Mouse (Mus musculus): Measurements from ENCODE around the gene Gak. TPM values are rescaled to one million over a fixed set of nuclear protein-coding genes. Genes with fewer than 3 reads are reported as not detected.

Gak gene
- polyA plus RNA-seq, 1 experiment from 2014 or later: 115 TPM

DNA sequence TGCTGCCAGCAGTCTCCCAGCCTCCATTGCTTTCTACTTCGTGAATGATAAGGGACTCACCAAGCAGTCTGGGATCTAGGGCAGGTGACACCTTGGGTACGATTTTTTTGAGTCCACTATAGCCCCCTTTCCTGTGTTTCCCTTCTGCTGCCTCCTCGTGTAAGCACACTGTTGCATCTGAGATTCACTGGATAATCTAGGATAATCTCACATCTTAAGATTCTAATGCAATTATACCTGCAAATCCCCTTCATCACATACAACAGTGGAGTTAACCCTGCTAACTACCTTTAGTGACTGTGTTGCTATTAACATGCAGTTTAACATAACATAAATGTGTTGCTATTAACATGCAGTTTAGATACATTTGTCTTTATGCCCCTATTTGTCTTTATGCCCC lies 35.5 kb upstream of the Gak start:
- Histone ChIP-seq H3K27ac (no peak overlapping the region), H3K36me3 (ENCODE audit: inconsistent target) (no peaks in the 10 kb centered on the region), H3K79me2 (ENCODE audit: inconsistent target) (peaks cover 12% of the 10 kb centered on the region), H3K4me3 (ENCODE audit: inconsistent target) (no peak overlapping the region)
- WGBS (ENCODE audit: missing documents): 76% methylated on average over 3 of the region's 3 CpGs

DNA sequence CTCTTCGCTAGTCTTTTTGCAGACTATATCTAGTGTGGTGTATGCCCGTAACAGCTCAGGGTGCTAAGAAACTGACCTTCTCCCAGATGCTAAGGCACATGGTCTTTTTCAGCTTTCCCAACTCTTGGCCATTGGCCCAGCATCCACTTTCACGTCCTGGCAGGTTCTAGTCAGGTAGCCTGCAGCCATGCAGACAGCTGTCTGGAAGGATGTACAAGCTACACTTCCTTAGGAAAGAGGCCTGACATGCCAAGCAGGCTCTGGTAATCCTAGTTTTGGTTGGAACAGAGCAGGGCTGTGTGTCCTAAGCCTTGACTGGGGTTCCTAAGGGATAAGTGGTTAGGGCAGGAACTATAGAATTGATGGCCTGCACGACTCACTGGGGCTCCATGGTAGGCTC lies 33.2 kb upstream of the Gak start:
- 84% methylated on average over 4 of the region's 4 CpGs for WGBS (ENCODE audit: missing documents)

DNA sequence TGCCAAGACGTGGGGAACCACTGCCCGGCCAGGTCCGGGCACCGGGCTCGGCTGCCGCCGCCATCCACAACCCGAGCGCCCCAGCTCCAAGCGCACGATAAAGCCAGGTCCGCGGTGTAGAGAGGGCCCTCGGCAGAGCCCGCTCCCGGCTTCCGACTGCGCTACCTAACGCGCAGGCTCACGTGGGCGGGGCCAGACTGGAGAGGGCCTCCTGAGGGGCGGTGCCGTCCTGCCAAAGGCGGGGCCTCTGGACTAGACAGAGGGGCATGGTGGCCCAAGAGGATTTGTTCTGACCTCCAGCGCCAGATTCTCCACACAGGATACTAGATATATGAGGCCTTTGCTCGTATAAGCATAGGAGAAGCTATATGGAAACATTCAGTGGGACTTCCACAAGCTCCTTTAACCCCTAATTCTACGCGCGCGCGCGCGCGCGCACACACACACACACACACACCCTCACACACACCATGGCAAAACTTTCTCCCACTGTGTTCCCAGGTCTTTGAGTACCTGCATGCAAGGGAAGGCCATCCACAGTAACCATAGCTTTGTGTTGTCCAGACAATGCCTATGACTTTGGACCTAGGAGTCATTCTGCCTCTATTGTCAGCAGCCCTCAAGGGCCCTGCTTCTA lies 31.2 kb upstream of the Gak start:
- no peak overlapping the region for H3K27ac ChIP-seq
- 16% methylated on average over 36 of the region's 36 CpGs for WGBS (ENCODE audit: missing documents)
- peaks cover 22% of the 10 kb centered on the region; the same call in 1 of the 2 replicates for H3K79me2 ChIP-seq (ENCODE audit: inconsistent target)
- H3K4me3 ChIP-seq (ENCODE audit: inconsistent target): peak overlapping the region; percentile 92
- H3K36me3 ChIP-seq (ENCODE audit: inconsistent target): peaks cover 21% of the 10 kb centered on the region; the same call in 1 of the 2 replicates

More for the DNA sequence above, 33.2 kb upstream of the Gak start:
- H3K79me2 ChIP-seq (ENCODE audit: inconsistent target): peaks cover 22% of the 10 kb centered on the region; the same call in 1 of the 2 replicates
- H3K27ac ChIP-seq: no peak overlapping the region
- H3K4me3 ChIP-seq (ENCODE audit: inconsistent target): no peak overlapping the region
- peaks cover 2% of the 10 kb centered on the region; the same call in 1 of the 2 replicates for H3K36me3 ChIP-seq (ENCODE audit: inconsistent target)

DNA sequence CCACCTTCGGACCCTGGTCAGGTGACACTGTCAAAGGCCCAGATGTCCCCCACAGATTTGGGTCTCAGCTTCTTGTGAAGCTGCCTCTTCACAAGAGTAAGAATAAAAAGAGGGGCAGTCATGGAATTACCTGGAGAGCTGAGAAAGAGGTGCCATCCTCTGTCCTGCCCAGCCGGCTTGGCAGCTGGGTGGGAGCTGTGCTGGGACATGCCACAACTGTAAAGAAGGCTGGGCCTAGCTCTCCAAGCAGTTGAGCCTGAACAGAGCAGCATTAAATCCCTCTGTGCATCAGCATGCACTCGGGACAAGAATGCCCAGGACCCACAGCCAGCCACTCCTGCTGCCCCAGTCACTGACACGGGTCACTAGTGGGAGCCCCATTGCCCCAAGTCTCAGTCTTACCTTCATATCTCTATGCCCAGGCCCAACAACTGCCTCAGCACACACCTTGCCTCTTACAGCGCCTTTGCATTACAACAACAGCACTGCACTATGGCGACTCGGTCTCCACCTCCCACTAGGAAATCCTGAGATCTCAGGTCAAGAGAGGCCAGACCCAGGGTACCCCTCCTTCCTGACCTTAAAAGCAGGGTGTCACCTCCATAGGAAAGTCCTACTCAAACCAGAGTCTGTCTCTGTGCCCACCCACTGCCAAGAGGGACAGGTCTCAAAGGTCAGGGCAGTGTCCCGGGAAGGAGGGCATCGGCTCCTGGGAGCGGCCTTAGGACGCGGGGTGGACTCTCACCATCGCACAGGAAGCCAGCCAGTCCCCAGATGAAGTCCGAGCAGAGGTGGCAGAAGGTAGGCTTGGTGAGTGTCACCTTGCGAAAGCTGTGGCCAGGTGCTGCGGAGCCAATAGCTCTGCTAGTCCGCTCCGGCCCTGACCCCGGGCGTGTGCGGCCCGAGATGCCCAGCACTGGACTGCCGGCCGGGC lies 30.4 kb upstream of the Gak start, which contains the start of gene Idua:
TSS of gene Idua (plus strand) at position 634 of the 934 bp plus-strand sequence.
- H3K36me3 ChIP-seq (ENCODE audit: inconsistent target): peaks cover 29% of the 10 kb centered on the region
- peaks cover 22% of the 10 kb centered on the region; the same call in 1 of the 2 replicates for H3K79me2 ChIP-seq (ENCODE audit: inconsistent target)
- WGBS (ENCODE audit: missing documents): 9% methylated on average over 24 of the region's 24 CpGs
- no peak within 1 kb of the TSS for H3K27ac ChIP-seq
- H3K4me3 ChIP-seq (ENCODE audit: inconsistent target): peak within 1 kb of the TSS; percentile 92

DNA sequence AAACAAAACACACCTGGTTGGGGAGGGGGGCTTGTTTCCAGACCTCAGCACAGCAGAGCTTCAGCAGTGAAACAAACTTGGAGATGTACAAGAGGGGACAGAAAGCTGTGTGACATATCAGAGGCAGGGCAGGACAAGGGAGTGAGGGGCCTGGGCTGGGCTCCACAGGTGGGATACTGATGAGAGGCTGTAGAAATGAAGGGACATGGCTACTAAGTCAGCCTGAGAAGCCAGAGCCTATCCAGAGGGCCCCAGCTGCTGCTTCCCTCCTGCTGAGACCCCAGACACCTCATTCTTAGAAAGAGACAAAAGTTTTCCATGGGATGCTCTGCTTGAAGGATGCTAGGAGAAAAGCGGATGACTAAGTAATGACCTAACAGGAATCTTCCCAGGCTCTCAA lies 29.1 kb upstream of the Gak start:
- 91% methylated on average over 1 of the region's 1 CpGs for WGBS (ENCODE audit: missing documents)
- Histone ChIP-seq H3K36me3 (ENCODE audit: inconsistent target) (peaks cover 43% of the 10 kb centered on the region), H3K4me3 (ENCODE audit: inconsistent target) (no peak overlapping the region), H3K27ac (no peak overlapping the region), H3K79me2 (ENCODE audit: inconsistent target) (peaks cover 22% of the 10 kb centered on the region; the same call in 1 of the 2 replicates)

DNA sequence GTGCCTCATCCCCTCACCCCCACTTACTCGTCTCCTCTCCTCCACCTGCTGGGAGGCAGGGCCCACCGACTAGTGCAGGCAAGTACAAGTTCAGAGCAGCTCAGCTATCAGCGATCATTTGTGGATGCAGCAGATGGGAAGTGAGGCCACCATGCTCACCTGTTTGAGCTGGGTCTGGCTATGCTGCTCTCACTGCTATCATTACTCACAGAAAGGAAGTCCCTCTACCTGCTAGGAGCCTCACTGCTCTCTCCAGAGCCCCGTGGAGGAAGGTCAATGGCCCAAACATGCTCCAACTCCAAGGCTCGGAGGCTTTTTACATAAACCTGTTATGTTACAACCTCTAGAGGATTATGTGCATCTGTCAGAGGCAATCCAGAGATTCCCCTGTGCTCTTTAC lies 27.9 kb upstream of the Gak start:
- Histone ChIP-seq H3K36me3 (ENCODE audit: inconsistent target) (peaks cover 55% of the 10 kb centered on the region), H3K27ac (no peak overlapping the region)
- 87% methylated on average over 4 of the region's 5 CpGs for WGBS (ENCODE audit: missing documents)

DNA sequence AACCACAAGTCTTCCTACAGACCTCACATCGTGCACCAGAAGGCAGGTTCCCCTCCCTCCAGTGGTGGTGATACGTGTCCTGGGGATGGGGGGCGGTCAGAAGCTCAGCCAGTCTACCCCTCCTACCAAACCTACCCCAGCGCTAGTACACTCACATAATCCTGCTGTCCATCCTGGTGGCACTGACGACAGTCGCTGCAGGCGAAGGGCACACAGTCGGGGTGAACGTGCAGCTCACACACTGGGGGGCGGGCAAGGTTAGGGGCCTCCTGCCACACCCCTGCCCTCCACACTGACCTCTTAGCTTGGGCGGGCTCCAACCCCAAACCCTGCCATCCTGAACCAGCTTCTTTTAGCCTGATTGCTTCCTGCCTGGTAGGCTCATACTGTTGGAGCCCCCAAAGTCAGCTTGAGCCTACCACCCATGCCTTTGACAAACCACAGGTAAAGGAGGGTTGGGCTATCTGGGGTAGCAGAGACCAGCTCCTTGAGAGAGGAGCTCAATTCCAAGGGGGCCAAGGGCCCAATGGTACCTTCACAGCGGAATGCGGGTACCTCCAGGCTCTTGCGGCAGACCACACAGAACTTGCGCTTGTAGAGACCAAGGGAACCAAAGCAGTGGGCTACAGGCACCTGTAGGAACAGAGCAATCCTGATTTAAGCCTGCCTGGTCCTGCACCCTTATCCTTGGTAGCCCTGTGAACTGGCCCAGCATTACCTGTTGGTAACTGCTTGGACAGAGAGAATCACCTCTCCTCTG lies 26.5 kb upstream of the Gak start:
- H3K36me3 ChIP-seq (ENCODE audit: inconsistent target): peaks cover 59% of the 10 kb centered on the region
- 93% methylated on average over 15 of the region's 15 CpGs for WGBS (ENCODE audit: missing documents)

More for the DNA sequence above, 27.9 kb upstream of the Gak start:
- Histone ChIP-seq H3K79me2 (ENCODE audit: inconsistent target) (peaks cover 22% of the 10 kb centered on the region; the same call in 1 of the 2 replicates), H3K4me3 (ENCODE audit: inconsistent target) (no peak overlapping the region)

DNA sequence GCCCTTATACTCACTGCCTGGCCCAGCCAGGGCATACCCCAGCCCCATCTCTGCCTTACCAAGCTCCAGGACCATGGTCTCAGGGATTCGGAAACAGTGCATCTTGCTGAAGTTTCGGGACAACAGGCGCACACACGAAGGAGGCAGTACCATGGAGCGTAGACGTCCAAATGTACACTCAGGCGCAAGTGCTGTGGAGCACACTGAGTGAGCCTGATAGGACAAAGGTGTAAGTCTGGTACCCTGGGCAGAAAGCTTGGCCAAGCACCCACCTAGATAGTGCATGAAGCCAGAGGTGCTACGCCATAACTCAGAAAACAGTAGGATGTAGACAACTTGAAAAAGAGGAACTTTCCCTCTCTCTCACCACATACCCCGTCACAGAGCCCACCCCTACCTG lies 25.8 kb upstream of the Gak start:
- Histone ChIP-seq H3K4me3 (ENCODE audit: inconsistent target) (no peak overlapping the region), H3K27ac (no peak overlapping the region), H3K36me3 (ENCODE audit: inconsistent target) (peaks cover 63% of the 10 kb centered on the region), H3K79me2 (ENCODE audit: inconsistent target) (peaks cover 22% of the 10 kb centered on the region; the same call in 1 of the 2 replicates)
- 87% methylated on average over 9 of the region's 9 CpGs for WGBS (ENCODE audit: missing documents)

More for the DNA sequence above, 26.5 kb upstream of the Gak start:
- peaks cover 22% of the 10 kb centered on the region; the same call in 1 of the 2 replicates for H3K79me2 ChIP-seq (ENCODE audit: inconsistent target)
- no peak overlapping the region for H3K27ac ChIP-seq
- no peak overlapping the region for H3K4me3 ChIP-seq (ENCODE audit: inconsistent target)

DNA sequence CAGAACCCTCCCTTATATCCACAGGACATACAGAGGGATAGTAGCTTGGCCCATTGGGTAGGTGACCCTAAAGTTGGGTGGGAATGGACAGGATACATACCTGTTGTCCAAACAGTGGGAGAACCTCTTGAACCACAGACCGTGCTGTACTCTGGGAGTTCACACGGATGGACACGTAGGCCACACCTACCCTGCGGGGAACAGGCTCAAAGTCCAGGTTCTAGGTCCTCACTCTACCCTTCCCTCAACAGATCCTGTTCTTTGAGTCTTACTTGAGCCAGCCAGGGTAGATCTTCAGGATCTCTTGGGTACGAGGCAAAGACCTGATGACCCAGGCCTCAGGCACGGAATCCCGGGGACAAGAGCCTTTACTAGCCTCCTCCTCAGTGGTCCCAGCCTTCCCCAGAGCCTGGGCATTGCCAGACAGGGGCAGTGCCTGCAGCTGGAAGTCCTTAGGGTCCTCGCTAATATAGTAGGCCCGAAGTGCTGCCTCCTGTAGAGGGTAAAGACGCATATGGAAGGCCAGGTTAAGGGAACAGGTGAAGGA lies 25.0 kb upstream of the Gak start:
- Histone ChIP-seq H3K27ac (no peak overlapping the region), H3K4me3 (ENCODE audit: inconsistent target) (no peak overlapping the region), H3K79me2 (ENCODE audit: inconsistent target) (peaks cover 13% of the 10 kb centered on the region; the same call in 1 of the 2 replicates), H3K36me3 (ENCODE audit: inconsistent target) (peaks cover 71% of the 10 kb centered on the region)
- WGBS (ENCODE audit: missing documents): 99% methylated on average over 8 of the region's 10 CpGs

DNA sequence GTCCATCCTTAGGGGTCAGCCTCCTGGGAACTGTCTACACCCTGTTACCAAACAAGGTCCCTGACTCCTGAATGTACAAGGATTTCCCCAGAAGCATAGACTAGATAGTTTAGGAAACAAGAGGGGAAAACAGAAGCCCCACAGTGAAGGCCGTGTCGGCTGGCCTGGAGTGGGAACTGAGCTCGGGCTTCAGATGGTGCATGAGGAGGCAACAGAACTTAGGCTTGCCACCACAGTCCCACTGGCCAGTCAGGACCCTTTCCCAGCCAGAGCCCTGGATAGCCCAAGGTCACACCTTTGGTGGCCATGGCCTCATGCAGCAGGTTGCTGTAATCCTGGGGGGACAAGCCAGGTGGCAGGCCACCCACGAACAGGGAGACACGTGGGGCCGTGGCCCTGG lies 23.8 kb upstream of the Gak start:
- no peak overlapping the region for H3K4me3 ChIP-seq (ENCODE audit: inconsistent target)
- H3K79me2 ChIP-seq (ENCODE audit: inconsistent target): peaks cover 2% of the 10 kb centered on the region; the same call in 1 of the 2 replicates
- 93% methylated on average over 6 of the region's 6 CpGs for WGBS (ENCODE audit: missing documents)
- H3K36me3 ChIP-seq (ENCODE audit: inconsistent target): peaks cover 83% of the 10 kb centered on the region
- H3K27ac ChIP-seq: no peak overlapping the region

DNA sequence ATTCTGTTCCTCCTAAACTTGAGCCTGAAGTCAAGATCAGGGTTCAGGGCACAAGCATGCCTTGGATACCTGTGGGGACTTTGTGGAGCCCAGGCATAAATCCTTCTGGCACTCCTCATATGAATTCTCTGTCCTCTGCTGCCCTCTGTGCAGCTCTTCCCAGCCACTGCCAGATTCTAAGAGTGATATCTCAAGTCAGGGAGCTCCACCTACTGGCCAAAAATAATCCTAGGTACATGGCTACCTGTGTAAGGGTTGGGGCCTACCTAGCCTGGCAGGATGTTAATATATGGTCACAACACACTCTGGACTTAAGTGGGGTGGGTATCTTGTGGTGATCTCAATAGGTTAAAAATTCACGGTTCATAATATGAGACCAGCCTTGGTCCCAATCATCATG lies 22.3 kb upstream of the Gak start:
- H3K27ac ChIP-seq: no peak overlapping the region
- no peaks in the 10 kb centered on the region for H3K79me2 ChIP-seq (ENCODE audit: inconsistent target)
- H3K4me3 ChIP-seq (ENCODE audit: inconsistent target): no peak overlapping the region
- WGBS (ENCODE audit: missing documents): 75% methylated on average over 1 of the region's 1 CpGs
- H3K36me3 ChIP-seq (ENCODE audit: inconsistent target): peaks cover 86% of the 10 kb centered on the region

DNA sequence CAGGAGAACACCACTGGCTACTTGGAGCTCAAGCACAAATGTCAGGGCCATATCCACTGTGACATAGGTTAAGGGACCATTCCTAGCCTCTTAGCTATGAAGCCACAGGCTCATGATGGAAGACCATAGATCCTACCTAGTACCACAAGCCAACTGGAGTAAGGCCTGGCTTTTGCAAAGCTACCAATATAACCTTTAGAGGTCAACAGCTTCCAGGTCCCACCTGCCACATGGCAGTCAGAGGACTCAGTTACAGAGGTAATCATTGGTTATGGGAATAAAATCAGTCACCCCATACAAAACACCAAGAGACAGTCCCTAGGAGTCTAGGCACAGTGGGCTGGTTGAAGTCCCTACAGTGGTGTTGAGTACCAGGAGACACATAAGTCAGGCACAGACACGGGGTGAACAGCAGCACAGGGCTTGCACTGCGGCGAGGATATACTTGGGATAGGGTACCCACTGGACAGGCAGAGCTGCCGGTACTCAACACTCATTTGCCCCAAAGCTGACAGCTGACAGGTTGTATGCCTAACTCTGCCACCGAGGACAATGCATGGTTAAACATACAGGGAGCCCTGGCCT lies 21.7 kb upstream of the Gak start:
- H3K27ac ChIP-seq: no peak overlapping the region
- 86% methylated on average over 5 of the region's 5 CpGs for WGBS (ENCODE audit: missing documents)
- H3K36me3 ChIP-seq (ENCODE audit: inconsistent target): peaks cover 86% of the 10 kb centered on the region
- H3K4me3 ChIP-seq (ENCODE audit: inconsistent target): no peak overlapping the region
- H3K79me2 ChIP-seq (ENCODE audit: inconsistent target): no peaks in the 10 kb centered on the region

DNA sequence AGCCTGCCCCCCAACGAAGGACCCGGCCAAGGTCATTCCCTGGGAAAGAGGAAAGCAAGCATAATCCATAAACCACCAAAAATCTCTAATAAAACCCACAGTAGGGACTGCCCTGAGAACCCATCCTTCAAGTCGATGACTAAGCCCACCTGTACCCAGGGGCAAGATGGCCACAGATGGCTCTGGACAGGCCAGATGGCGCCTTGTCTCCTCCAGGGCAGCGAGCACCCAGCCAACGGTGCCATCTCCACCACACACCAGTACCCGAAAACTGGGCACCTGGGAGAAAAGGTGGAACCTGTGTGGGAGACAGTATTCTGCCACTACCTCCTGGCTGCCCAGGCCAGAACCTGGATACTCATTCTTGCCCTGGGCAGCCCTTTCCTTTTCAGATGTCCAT lies 20.8 kb upstream of the Gak start:
- 94% methylated on average over 7 of the region's 7 CpGs for WGBS (ENCODE audit: missing documents)
- no peak overlapping the region for H3K4me3 ChIP-seq (ENCODE audit: inconsistent target)
- no peaks in the 10 kb centered on the region for H3K79me2 ChIP-seq (ENCODE audit: inconsistent target)
- no peak overlapping the region for H3K27ac ChIP-seq
- H3K36me3 ChIP-seq (ENCODE audit: inconsistent target): peaks cover 85% of the 10 kb centered on the region

Measured in macrophage (primary cell).